Mouse (Mus musculus): ENCODE measurements at regions not wholly inside any gene's neighbourhood (a gene's known extent, or its start where the extent isn't known, plus 50 kb on each side); places are given as distances from the start of the nearest gene placed in this dataset.

- ATAC-seq (replicated peaks; ENCODE audit: low read depth, poor library complexity, severe bottlenecking), result no peak
These were observed 56.6 kb downstream of the Olig3 start for GRCm38 (mm10) chr10:19412926-19413325.

GRCm38 (mm10) chr10:19413935-19414334, 57.6 kb downstream of the Olig3 start:
- no peak for ATAC-seq (replicated peaks; ENCODE audit: low read depth, poor library complexity, severe bottlenecking)

- ATAC-seq (replicated peaks; ENCODE audit: low read depth, poor library complexity, severe bottlenecking), result no peak
These were observed 58.5 kb downstream of the Olig3 start for GRCm38 (mm10) chr10:19414834-19415233.

GRCm38 (mm10) chr10:19424030-19424429, 67.7 kb downstream of the Olig3 start:
- ATAC-seq (replicated peaks; ENCODE audit: low read depth, poor library complexity, severe bottlenecking), result no peak

GRCm38 (mm10) chr10:19424961-19425360, 68.6 kb downstream of the Olig3 start:
- no peak for ATAC-seq (replicated peaks; ENCODE audit: low read depth, poor library complexity, severe bottlenecking)

- no peak for ATAC-seq (replicated peaks; ENCODE audit: low read depth, poor library complexity, severe bottlenecking)
These were observed 70.5 kb downstream of the Olig3 start for GRCm38 (mm10) chr10:19426835-19427234.

GRCm38 (mm10) chr10:19432515-19432914, 76.2 kb downstream of the Olig3 start:
- ATAC-seq (replicated peaks; ENCODE audit: low read depth, poor library complexity, severe bottlenecking), result no peak

GRCm38 (mm10) chr10:19434661-19435060, 78.3 kb downstream of the Olig3 start:
- ATAC-seq (replicated peaks; ENCODE audit: low read depth, poor library complexity, severe bottlenecking), result no peak

GRCm38 (mm10) chr10:19441807-19442206, 85.5 kb downstream of the Olig3 start:
- ATAC-seq (replicated peaks; ENCODE audit: low read depth, poor library complexity, severe bottlenecking), result no peak

GRCm38 (mm10) chr10:19443516-19443915, 87.2 kb downstream of the Olig3 start:
- no peak for ATAC-seq (replicated peaks; ENCODE audit: low read depth, poor library complexity, severe bottlenecking)

GRCm38 (mm10) chr10:19448838-19449559, 92.7 kb downstream of the Olig3 start:
- ATAC-seq (replicated peaks; ENCODE audit: low read depth, poor library complexity, severe bottlenecking), result no peak

- no peak for ATAC-seq (replicated peaks; ENCODE audit: low read depth, poor library complexity, severe bottlenecking)
These were observed 102.7 kb downstream of the Olig3 start for GRCm38 (mm10) chr10:19459053-19459452.

- ATAC-seq (replicated peaks; ENCODE audit: low read depth, poor library complexity, severe bottlenecking), result no peak
These were observed 103.4 kb downstream of the Olig3 start for GRCm38 (mm10) chr10:19459709-19460108.

- ATAC-seq (replicated peaks; ENCODE audit: low read depth, poor library complexity, severe bottlenecking), result no peak
These were observed 103.8 kb downstream of the Olig3 start for GRCm38 (mm10) chr10:19460164-19460563.

GRCm38 (mm10) chr10:19463800-19464199, 107.5 kb downstream of the Olig3 start:
- no peak for ATAC-seq (replicated peaks; ENCODE audit: low read depth, poor library complexity, severe bottlenecking)

GRCm38 (mm10) chr10:19464504-19464903, 108.2 kb downstream of the Olig3 start:
- no peak for ATAC-seq (replicated peaks; ENCODE audit: low read depth, poor library complexity, severe bottlenecking)

GRCm38 (mm10) chr10:19471349-19472040, 115.2 kb downstream of the Olig3 start:
- no peak for ATAC-seq (replicated peaks; ENCODE audit: low read depth, poor library complexity, severe bottlenecking)

GRCm38 (mm10) chr10:19472066-19472465, 115.7 kb downstream of the Olig3 start:
- ATAC-seq (replicated peaks; ENCODE audit: low read depth, poor library complexity, severe bottlenecking), result no peak

- ATAC-seq (replicated peaks; ENCODE audit: low read depth, poor library complexity, severe bottlenecking), result no peak
These were observed 116.7 kb downstream of the Olig3 start for GRCm38 (mm10) chr10:19472949-19473535.

- no peak for ATAC-seq (replicated peaks; ENCODE audit: low read depth, poor library complexity, severe bottlenecking)
These were observed 106.1 kb upstream of the Ifngr1 start for GRCm38 (mm10) chr10:19485537-19486135.

GRCm38 (mm10) chr10:19490500-19490899, 101.2 kb upstream of the Ifngr1 start:
- no peak for ATAC-seq (replicated peaks; ENCODE audit: low read depth, poor library complexity, severe bottlenecking)
